Mouse (Mus musculus) megakaryocyte progenitor cell, adult 5-6 weeks (primary cell): ENCODE data around the gene Slc22a5. TPM values are rescaled to one million over a fixed set of nuclear protein-coding genes. Genes with fewer than 3 reads are reported as not detected.

Experiments
- ATAC-seq: replicated peaks from 2 replicates; pipeline ENCODE4 v1.8.0; 2016; ENCODE audit warnings: mild to moderate bottlenecking, moderate TSS enrichment, inconsistent platforms; ENCODE audit not compliant: poor library complexity
- total RNA-seq, 2 experiments: library from RNA; stranded (forward) in 1 of 2; stranded (reverse) in 1 of 2; fragments of 157-497, 149-512 nt in 1 of 2; fragments of 200-1000 nt in 1 of 2; gene quantifications; 2 replicates each; pipeline versions ENCODE4 v1.2.3 to v1.2.4; 2015 to 2017

Slc22a5 gene
- total RNA-seq, 2 experiments from 2014 or later: 8.0 to 11.3 TPM

DNA sequence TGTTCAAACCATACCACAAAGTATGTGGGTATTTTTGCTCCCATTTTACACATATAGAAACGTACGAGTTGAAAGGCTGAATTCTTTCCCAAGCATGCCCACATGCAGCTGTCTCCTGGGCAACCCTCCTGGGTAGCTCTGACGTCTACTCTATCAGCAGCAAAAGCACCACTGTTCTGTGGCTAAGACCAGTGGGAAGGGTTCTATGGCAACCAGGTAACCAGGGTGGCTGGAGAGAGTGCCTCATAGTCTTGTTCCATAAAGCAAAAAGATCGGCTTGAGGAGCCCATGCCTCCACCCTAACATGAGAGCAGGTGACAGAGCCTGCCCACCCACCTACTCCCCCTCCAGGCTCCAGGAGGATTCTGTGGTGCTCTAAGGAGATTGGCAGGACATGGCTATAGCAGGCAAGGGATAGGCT lies 49.3 kb downstream of the Slc22a5 start:
- no peak for ATAC-seq

DNA sequence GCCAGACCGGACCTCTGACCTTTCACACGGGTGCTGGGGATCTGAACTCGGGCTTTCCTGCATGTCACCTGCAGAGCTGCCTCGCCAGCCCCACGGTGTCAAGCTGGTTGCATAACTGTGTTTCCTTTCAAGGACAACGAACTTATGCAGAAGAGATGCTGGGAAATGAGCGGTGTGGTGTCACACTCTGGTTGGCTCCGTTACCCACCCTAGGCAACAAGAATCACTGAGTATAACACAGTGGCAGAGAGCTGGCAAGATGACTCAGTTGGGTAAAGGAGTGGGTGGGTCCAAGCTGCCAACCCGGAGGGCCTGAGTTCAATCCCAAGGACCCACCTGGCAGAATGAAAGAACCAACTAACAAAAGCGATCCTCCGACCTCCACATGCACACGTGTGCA lies 49.9 kb downstream of the Slc22a5 start:
- ATAC-seq: no peak

DNA sequence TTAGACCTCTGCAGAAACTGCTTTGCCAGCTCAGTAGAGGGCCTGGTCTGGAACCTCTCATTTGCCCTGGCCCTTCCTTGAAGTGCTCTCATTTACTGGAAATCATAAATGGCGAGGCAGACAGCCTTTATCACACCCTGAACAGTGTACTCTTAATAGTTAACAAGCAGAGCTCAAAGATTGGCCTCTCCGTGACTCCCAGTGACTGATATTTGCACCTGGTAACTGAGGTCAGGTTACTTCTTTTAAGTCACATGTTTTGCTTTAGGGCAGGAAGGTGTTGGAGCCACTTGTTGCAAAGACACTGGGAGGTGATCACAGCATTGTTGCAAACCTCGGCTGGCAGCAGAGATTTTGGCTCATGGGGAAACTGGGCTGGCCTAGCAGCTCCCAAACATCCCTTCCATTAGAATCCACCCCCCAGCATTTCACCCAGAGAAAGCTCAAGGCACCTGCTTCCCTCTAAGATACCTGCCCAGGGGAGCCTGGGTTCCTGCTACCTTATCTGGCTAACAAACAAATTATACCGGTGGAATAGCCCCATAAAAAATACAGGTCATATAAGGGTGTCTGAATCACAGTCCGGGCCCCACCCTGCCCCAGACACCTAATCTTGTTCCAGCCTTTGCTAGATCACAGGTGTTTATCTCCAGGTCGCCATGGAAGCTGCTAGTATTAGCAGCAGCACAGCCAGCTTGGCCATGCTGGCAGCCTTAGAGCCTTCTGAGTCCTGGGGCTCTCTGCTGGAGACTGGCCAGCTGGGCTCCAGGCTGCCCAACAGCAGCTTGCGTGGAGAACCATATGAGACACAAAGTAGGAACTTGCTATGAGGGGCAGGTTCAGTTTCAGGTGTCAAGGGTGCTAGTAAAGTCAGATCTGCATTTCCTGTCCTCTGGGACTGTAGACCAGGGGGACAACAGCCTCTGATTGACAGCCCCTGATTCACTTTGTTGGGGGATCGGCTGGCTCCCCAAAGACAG lies 51.5 kb downstream of the Slc22a5 start:
- peak; percentile 35; the same call in 1 of the 2 replicates for ATAC-seq

DNA sequence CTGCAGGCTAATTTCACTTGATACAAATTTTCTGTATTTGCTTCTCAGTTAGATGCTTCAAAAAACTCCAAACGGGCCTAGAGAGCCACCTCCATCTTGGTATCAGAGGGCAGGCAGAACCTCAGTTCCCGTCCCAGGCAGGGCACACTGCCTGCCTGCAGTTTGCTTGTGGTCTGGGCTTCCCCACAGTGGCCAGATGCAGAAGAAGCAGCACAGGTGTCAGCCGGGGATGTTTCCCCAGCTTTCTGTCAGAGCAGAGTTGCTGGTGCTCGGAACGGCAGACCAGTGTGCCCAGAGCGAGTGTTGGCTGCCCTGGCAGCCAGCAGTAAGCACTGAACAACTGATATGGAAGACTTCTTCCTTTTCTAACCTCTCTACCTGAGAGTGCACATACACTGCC lies 52.3 kb downstream of the Slc22a5 start:
- peak; percentile 38 for ATAC-seq

DNA sequence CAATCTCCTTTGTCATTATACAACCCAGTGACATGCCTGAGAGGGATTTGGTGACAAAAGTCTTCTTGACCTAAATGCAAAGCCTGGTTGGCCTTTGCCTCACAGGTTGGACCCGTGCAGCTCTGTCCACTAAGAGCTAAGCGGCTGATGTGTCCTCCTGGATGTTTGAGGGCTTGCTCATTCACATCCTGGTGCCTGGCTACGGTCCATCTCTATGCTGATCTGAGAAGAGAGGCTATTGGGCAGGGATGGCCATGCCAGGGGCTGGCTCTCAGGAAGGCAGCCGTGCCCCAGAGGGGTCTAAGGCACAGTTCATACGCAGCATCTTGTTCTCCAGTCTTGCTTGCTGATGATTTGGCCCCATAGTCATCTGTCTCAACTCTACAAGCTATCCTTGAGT lies 53.7 kb downstream of the Slc22a5 start:
- ATAC-seq: no peak

DNA sequence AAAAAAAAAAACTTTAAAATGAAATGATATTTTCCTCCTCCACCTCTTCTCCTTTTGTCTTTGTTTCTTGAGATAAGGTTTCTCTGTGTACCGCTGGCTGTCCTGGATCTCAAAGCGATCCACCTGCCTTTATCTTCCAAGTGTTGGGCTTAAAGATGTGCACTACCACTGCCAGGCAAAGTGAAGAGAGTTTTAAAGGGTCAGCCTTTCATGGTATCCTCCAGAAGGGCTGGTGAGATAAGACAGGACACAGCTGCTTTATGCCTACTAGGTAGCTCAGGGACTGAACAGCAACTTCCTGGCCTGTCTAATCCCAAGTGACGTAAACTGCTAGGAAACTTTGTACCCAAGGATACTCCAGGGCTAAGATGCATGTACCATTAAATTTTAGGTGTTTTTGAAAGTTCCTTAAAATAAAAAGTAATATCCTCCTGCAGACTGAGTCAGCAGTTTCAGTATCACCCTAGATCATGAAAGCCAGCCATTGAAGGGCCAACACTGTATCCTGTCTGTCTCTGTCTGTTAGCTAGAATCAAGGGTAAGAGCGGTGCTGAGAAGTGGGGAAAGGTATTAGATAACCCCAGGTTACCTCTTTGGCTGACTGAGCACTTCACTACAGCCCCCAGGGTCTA lies 56.0 kb downstream of the Slc22a5 start:
- ATAC-seq: peak; percentile 49

DNA sequence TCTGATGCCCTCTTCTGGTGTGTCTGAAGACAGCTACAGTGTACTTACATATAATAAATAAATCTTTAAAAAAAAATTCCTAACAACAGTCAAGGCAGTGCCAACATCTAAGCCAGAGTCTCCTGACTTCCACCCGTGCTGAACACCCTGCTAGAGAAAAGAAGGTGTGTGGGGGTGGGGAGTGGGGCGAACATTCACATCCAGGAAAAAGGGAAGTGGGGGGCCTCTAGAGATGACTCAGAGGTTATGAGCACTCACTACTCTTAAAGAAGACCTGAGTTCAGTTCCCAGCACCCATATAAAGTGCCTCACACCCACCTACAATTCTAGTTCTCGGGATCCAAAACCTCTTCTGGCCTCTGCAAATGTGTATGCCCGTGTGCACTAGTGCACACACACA lies 66.1 kb downstream of the Slc22a5 start:
- no peak for ATAC-seq

DNA sequence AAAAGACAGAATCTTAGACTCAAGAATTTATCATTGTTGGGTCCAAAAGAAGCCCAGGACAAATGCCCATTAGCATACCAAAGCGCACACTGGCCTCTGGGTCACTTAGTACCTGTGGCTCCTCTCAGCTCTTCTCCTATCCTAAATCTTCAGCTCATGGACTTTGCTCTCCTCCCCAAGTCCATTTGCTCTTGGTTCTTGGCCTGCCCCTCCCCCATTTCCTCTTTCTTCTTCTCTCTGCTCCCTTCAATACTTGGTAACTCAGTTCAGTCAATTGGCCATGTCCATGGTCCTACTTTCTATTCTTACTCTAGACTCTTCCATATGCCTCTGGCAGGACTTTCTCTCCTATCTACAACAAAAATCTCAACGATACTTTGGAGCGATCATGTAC lies 69.5 kb downstream of the Slc22a5 start:
- ATAC-seq: no peak

DNA sequence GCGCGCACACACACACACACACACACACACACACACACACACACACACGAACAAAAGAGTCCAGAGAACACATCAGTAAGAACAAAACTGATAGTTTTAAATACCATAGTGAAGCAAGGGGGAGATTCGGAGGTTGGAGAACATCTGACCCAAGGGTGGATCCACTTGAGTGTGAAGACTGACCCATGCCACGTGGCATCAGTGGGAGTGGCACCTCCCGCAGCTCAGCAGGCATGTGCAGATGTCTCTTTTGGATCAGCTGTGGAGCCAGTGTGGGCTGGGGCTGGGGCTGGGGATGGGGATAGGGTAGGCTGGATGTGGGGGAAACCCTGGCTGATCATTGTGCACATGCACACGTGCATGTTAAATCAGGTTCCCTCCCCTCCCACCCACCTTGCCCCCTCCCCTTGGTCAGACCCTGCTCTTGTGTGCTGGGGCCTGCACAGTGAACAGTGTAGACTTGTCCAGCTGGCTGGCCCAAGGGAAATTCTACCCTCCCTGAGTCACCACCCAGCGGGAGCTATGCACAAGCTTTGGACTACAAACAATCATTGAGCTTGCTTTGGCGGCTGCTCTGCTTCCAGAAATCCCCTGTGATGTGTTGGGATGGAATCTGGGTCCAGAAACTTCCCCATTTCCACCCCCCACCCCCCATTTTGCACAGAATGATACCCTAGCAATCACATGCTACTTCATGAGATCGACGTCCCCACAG lies 70.1 kb downstream of the Slc22a5 start:
- no peak for ATAC-seq

DNA sequence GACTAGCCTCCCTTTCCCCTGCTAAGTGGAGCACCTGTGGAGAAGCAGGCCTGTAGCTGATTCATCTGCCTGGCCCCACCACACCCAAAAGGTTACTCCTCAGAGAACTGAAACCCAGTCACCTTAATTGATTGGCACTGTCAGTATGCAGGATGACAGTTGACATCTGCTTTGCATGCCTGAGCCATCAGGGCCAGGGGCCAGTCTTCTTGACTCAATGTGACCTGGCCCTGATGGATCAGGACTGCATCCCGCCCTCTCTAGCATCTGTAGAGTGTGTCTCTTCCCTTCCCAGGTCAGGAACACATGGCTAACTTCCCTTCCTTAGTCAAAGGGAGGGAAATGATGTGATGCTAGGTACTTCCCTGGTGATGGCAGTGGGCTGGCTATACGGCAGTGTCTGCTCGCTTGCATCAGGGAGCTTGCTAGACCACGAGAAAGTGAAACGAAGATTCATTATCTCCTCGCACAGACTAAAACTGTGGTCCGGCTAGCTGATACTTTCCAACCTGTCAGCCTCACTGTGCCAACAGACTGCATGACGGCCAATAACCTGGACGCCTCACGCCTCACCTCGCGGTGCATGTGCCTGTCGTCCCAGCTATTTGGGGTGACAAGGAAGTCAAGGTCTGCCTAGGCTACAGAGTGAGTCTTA lies 70.8 kb downstream of the Slc22a5 start:
- ATAC-seq: peak; percentile 70

DNA sequence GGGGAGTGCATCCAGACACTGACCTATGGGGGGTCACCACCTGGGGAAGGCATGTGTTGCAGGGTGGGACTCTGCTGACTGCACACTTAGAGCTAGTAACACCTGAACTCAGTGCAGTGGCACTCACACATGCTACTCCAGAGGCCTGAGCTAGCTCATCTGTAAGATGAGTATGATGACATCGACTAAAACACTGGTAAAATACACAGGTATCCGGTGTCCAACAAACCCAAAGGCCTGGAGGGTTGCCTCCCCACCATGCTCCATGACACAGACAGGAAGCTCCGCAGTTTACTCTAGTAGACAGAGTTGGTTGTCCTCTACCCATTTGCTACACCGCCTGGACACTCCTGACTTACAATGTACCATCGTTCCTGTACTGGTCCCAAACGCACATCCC lies 71.9 kb downstream of the Slc22a5 start:
- no peak for ATAC-seq

DNA sequence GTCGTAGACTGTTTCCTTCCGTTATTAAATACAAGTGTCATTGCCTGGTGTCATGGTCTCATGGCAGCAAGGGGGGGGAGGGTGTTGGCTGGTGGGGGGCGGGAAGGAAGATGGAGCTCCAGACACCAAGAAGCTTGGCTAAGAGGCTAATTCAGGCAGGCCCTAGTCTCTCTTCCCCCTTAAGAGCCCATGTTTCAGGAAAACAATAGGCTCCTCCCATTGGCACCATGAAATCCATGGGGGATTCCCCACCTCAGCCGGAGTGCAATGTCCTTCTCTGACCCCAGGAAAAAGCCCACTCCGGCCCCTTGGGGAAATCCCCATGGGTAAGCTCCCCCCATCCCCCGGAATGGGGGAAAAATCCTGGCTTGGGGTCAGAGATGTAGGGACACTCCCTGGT lies 72.7 kb downstream of the Slc22a5 start:
- ATAC-seq: no peak

DNA sequence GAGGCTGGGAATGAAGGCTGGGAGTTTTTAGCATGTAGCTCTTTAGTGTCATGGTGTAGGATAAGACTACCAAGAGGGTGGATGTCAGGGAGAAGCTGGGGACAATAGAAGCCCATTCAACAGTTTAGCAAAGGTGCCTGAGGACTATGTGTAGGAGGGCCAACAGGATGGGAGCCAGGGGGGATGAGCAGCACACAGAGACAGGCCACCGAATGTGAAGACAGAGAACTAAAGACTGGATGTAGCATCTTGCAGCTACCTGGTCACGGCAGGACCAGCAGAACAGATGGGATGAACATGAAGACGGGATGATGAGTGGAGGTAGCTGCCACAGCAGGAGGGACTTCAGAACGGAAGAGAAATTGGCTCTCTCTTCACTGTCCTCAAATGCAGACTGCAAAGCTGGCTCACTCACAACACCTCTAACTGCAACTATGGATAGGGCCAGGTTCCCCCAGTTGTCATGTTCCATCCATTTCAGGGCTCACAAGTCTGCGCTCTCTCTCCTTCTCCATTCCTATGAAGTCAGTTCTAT lies 74.6 kb downstream of the Slc22a5 start:
- ATAC-seq: no peak

DNA sequence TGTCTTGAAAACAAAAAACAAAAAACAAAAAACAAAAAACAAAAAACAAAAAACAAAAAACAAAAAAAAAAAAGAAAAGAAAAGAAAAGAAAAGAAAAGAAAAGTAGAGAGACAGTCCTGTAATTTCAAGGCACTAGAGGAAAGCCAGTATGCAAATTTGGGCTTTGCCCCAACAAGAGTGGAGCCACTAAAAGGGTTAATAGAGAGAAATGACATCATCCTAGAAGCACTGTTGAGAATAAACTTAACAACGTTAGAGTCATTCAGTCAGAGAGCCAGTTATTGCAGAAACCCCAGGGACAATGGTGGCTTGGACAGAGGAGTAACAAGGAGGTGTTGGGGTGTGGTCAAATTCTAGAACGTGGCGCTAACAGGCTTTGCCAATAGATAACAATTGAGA lies 76.7 kb downstream of the Slc22a5 start:
- no peak for ATAC-seq

Other genes starting within 250 kb of the Slc22a5 start
- gene Rad50, start 184.3 kb downstream of the Slc22a5 start, total RNA-seq (2015): 49.3 and 57.7 TPM in 2 replicates
- 66.5 and 79.1 TPM in 2 replicates for gene Rad50, start 184.3 kb downstream of the Slc22a5 start, total RNA-seq (2017)
- not detected in 2 replicates for gene Il5, start 170.9 kb downstream of the Slc22a5 start, total RNA-seq (2015)
- gene Il5, start 170.9 kb downstream of the Slc22a5 start, total RNA-seq (2017): not detected in 2 replicates
- 25.0 and 29.8 TPM in 2 replicates for gene Irf1, start 121.6 kb downstream of the Slc22a5 start, total RNA-seq (2015)
- gene Irf1, start 121.6 kb downstream of the Slc22a5 start, total RNA-seq (2017): 32.9 and 46.8 TPM in 2 replicates
- not detected in 2 replicates for gene Gm17334, start 118.5 kb downstream of the Slc22a5 start, total RNA-seq (2015)
- 0.37 TPM in 1 of 2 replicates, not detected in the other for gene Gm17334, start 118.5 kb downstream of the Slc22a5 start, total RNA-seq (2017)
- 0.93 and 2.4 TPM in 2 replicates for gene Gm12216, start 32.4 kb downstream of the Slc22a5 start, total RNA-seq (2015)
- gene Gm12216, start 32.4 kb downstream of the Slc22a5 start, total RNA-seq (2017): 0.21 and 2.2 TPM in 2 replicates
- 1.4 and 3.0 TPM in 2 replicates for gene Slc22a21, start 88.7 kb upstream of the Slc22a5 start, total RNA-seq (2015)
- gene Slc22a21, start 88.7 kb upstream of the Slc22a5 start, total RNA-seq (2017): 0.71 and 2.3 TPM in 2 replicates
- 22.2 and 23.6 TPM in 2 replicates for gene Slc22a4, start 136.4 kb upstream of the Slc22a5 start, total RNA-seq (2015)
- gene Slc22a4, start 136.4 kb upstream of the Slc22a5 start, total RNA-seq (2017): 15.3 and 22.6 TPM in 2 replicates
- not detected in 2 replicates for gene Pdlim4, start 177.4 kb upstream of the Slc22a5 start, total RNA-seq (2015)
- 0.17 TPM in 1 of 2 replicates, not detected in the other for gene Pdlim4, start 177.4 kb upstream of the Slc22a5 start, total RNA-seq (2017)
- gene P4ha2, start 208.4 kb upstream of the Slc22a5 start, total RNA-seq (2015): 0.05 and 0.15 TPM in 2 replicates
- gene P4ha2, start 208.4 kb upstream of the Slc22a5 start, total RNA-seq (2017): 0.21 and 0.44 TPM in 2 replicates